Mouse (Mus musculus) embryonic fibroblast, embryonic 13.5 days (primary cell): ENCODE data around the gene 5830411N06Rik. TPM values are rescaled to one million over a fixed set of nuclear protein-coding genes. Genes with fewer than 3 reads are reported as not detected.

Source experiments
- H3K27ac ChIP-seq: 2 replicates; pipeline ENCODE4 v1.5.1; 2012; ENCODE audit warnings: low read length, control low read depth, inconsistent platforms; ENCODE audit not compliant: insufficient read depth
- H3K4me1 ChIP-seq: 2 replicates; pipeline ENCODE4 v1.6.1; 2011; ENCODE audit warnings: low read length; ENCODE audit not compliant: control insufficient read depth, insufficient read depth
- H3K4me3 ChIP-seq: 2 replicates; pipeline ENCODE4 v1.5.1; 2011; ENCODE audit warnings: mild to moderate bottlenecking, control low read depth, low read length; ENCODE audit not compliant: insufficient read depth
- CTCF ChIP-seq: IDR thresholded peaks from 2 replicates; pipeline ENCODE4 v1.5.1; 2011; ENCODE audit warnings: mild to moderate bottlenecking, control low read depth, low read length, moderate library complexity, borderline replicate concordance; ENCODE audit not compliant: insufficient read depth
- POLR2A ChIP-seq: IDR thresholded peaks from 2 replicates; pipeline ENCODE4 v1.6.1; 2011; ENCODE audit warnings: low read depth, mild to moderate bottlenecking, control low read depth, low read length, moderate library complexity
- polyA plus RNA-seq: library from polyadenylated mRNA; stranded (reverse); fragments of >200 nt; gene quantifications from 2 replicates; pipeline ENCODE4 v1.2.4, GENCODE M21; 2011; ENCODE audit warnings: low read depth; ENCODE audit not compliant: missing spikeins, insufficient read length

Gene 5830411N06Rik
- polyA plus RNA-seq, 1 experiment: not detected

DNA sequence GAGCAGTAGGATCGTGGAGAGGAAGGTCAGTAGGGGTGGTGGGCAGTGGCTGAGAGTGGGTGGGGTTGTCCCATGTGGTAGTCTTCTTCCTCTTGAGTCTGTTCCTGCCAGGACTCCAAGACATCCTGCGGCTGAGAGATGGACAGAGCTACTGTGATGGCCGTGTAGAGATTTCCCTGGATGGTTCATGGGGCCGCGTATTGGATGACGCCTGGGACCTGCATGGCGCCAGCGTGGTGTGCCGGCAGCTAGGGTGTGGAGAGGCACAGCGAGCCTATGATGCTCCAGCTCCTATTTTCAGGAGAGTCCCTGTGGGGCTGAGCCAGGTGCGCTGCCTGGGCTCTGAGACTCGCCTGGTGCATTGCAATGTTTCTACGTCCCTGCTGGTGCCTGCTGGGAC lies 22.9 kb upstream of the 5830411N06Rik start:
- Histone ChIP-seq H3K4me1 (no peaks in the 10 kb centered on the region), H3K4me3 (no peak overlapping the region), H3K27ac (no peak overlapping the region)
- no peak for TF ChIP-seq POLR2A
- no peak for TF ChIP-seq CTCF

DNA sequence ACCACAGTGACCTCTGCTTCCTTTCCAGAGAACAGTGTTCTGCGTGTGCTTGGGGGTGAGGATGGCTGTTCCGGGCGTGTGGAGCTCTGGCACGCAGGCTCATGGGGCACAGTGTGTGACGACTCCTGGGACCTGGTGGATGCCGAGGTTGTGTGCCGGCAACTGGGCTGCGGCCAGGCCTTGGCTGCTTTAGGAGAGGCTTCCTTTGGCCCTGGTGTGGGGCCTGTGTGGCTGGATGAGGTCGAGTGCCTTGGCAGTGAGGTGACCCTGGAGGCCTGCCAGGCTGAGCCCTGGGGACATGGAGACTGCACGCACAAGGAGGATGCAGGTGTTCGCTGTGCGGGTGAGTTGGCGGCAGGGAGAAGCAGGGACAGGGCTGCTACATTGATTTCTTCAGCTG lies 18.6 kb upstream of the 5830411N06Rik start:
- TF ChIP-seq POLR2A (no peak), CTCF (no peak)

DNA sequence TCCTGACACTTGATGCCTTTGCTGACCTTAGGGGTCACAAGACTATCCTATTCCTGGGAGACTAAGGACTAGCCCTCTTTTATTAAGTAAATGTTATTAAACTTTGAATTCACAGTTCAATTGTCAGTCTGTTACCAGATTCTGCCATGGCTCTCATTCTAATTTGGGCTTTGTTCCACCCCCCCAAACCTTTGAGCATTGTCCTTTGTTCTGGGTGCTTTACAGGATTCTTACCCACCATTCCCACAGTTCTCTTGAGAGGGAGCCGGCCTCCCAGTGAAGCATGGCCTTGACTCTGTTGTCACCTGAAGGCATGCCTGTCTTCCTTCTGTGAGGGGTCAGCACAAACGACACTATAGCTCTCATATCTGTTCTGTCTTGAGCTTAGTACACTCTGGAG lies 16.1 kb upstream of the 5830411N06Rik start:
- TF ChIP-seq CTCF (no peak), POLR2A (no peak)
- no peak overlapping the region for H3K4me3 ChIP-seq
- H3K27ac ChIP-seq: no peak overlapping the region
- no peaks in the 10 kb centered on the region for H3K4me1 ChIP-seq

More for the DNA sequence above, 18.6 kb upstream of the 5830411N06Rik start:
- Histone ChIP-seq H3K27ac (no peak overlapping the region), H3K4me1 (no peaks in the 10 kb centered on the region), H3K4me3 (no peak overlapping the region)

DNA sequence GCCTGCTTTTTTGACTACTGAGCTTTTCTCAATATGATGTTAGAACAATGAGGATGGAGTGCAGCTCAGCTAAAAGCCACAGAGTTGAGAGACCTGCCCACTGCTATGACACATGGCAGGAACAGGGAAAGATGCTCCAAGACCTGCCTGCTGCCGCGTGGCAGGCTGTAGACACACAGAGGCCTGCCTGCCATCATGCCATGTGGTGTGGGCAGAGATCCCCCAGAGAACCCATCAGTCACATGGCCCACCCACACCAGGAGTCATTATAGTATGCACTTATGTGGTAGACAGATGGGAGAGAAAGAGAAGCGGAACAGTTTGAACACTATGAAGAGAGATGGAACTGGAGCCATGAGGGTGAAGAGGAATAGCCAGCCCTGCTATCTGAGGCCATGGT lies 13.4 kb upstream of the 5830411N06Rik start:
- TF ChIP-seq POLR2A: no peak
- no peak for TF ChIP-seq CTCF
- no peak overlapping the region for H3K4me3 ChIP-seq
- H3K27ac ChIP-seq: no peak overlapping the region
- no peaks in the 10 kb centered on the region for H3K4me1 ChIP-seq

DNA sequence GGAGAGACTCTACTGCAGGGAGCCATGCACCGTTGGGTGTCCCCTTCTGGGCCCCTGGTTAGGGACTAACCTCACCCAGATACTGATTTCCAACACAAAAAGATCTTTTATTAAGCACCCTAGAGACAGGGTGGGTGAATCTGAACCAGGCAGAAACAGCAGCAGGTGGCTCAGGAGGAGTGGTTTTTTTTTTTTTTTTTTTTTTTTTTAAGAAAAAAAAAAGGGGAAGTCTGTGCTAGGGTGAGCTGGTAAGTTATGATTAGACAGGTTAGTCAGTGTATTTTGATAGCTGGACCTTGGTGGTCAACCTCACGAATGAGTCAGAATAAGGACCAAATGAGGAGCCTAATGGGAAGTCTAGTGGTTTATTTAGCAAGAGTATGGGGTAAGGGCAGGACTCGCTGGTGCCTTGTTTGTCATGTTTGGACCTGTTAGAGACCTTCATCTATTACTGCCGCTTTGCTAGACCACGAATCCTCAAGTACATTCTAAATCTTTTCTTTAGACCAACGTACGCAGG lies 6.8 kb downstream of the 5830411N06Rik start:
- Histone ChIP-seq H3K27ac (no peak overlapping the region), H3K4me3 (no peak overlapping the region), H3K4me1 (no peaks in the 10 kb centered on the region)
- no peak for TF ChIP-seq CTCF
- TF ChIP-seq POLR2A: no peak

DNA sequence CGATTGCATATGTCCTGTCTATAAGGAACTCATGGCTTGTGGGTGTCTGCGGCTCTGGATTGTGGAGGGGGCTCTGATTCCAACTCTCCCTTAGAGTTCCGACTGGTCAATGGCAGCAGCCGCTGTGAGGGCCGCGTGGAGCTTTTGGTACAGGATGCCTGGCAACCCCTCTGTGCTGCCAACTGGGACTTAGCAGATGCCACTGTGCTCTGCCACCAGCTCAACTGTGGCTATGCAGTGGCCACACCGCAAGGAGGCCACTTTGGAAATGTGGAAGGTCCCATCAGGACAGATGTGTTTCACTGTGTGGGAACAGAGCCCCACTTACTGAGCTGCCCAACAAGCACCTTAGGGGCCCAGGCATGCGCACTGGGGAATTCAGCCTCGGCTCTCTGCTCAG lies 48.7 kb downstream of the 5830411N06Rik start:
- TF ChIP-seq POLR2A: no peak
- TF ChIP-seq CTCF: no peak
- no peak overlapping the region for H3K27ac ChIP-seq
- H3K4me1 ChIP-seq: no peaks in the 10 kb centered on the region
- no peak overlapping the region for H3K4me3 ChIP-seq

DNA sequence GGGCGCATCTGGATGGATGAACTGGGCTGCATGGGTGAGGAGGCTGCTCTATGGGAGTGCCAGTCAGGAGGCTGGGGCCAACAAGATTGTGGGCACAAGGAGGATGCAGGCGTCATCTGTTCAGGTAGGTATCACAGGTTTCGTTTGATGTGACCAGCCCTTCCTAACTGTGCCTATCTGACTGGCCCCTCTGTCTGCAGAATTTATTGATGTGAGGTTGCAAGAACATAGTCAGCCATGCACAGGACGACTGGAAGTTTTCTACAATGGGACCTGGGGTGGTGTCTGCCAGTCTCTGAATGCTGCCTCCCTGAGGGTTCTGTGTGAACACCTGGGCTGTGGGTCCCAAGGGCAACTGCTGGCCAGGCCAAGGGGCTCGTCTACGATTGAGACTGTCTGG lies 49.8 kb downstream of the 5830411N06Rik start:
- Histone ChIP-seq H3K27ac (no peak overlapping the region), H3K4me3 (no peak overlapping the region), H3K4me1 (no peaks in the 10 kb centered on the region)
- TF ChIP-seq CTCF: no peak
- TF ChIP-seq POLR2A: no peak

DNA sequence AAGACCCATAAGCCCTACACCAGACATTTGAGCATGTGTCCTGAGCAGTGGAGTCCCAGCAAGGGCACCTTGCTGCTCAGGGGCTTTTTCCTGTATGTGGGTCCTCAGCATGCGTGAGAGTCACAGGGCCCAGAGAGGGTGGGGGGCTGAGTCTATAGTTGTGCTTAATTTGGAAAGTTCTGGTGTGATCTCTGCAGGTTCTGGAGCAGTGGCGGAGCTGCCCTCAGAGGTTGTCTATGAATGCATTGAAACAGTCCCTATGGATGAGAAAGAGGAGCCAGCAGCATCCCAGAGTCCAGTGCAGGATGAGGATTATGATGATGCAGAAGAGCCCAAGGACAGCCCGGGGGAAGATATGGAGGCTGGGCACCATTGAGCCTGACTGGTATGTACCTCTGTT lies 52.3 kb downstream of the 5830411N06Rik start:
- Histone ChIP-seq H3K4me1 (no peaks in the 10 kb centered on the region), H3K4me3 (no peak overlapping the region)
- TF ChIP-seq CTCF (no peak), POLR2A (no peak)

DNA sequence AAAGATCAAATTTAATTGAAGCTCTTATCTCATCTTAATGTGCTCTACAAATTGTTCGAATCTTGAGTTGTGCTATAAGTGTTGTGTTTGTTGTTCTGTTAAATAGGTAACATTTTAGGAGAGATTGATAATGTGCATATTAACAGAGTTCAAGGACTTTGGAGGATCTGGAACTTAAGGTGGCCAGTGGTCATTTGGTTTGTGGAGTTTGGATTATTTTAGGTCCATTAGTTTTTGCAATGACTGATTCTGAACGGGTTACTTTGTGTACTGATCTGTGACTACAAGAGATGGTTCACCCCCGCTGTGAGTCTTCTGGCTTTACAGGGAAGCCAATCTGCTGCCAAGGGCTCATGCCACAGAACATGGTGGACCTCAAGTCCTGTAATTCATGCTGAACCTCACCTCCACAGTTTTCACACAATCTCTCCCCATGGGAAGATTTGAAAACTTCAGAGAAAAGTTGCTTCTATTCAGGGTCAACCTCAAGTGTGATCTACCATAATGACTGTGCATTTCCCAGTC lies 72.8 kb downstream of the 5830411N06Rik start:
- no peak overlapping the region for H3K4me3 ChIP-seq
- H3K27ac ChIP-seq: no peak overlapping the region
- H3K4me1 ChIP-seq: no peaks in the 10 kb centered on the region
- TF ChIP-seq CTCF: no peak
- no peak for TF ChIP-seq POLR2A

More for the DNA sequence above, 52.3 kb downstream of the 5830411N06Rik start:
- no peak overlapping the region for H3K27ac ChIP-seq

DNA sequence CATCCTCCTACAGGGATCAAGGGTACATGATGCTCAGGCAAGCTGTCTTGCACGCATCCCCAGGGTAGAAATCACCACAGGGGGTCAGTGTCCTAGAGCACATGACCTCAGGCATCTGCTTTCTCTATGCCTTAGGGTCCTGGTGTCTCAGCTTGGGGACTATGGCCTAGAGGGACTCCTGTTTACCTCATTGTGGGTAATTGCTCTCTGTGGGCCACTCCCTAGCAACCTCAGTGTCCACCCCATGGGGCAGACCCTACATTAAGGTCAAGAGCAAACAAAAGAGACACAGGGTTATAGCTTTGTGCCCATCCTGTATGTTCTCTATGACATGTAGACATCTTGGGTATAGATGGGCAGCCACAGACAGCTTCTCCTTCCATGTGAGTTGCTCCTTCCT lies 73.5 kb downstream of the 5830411N06Rik start, which contains the start of gene Olfr525:
Gene Olfr525, plus strand, starts transcription at position 301 of the 400 bp plus-strand sequence.
- Histone ChIP-seq H3K27ac (no peak within 1 kb of the TSS), H3K4me1 (no peaks in the 10 kb centered on the region), H3K4me3 (no peak within 1 kb of the TSS)
- TF ChIP-seq CTCF: no peak
- TF ChIP-seq POLR2A: no peak

DNA sequence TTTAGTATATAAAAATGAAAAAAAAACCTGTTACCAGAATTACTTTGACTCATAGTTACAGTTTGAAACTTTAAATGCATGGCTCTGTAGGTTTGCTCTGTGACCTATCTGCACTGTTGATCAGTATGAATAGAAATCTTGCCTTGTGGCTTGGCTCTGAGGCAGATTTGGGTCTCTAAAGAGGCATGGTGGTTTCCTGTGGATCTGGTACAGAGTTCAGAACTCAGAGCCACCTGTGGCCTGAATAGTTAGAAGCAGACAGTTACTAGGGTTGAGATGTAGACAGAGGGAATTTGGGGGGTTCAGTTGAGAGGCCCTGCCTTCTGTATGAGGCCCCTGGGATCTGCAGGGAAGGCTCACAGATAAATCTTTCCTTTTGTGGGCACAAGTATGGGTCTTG lies 74.1 kb downstream of the 5830411N06Rik start:
- Histone ChIP-seq H3K4me3 (no peak overlapping the region), H3K4me1 (no peaks in the 10 kb centered on the region), H3K27ac (no peak overlapping the region)
- TF ChIP-seq POLR2A: no peak
- TF ChIP-seq CTCF: no peak
